Mouse (Mus musculus) heart, embryonic 16.5 days (tissue): ENCODE data around the gene 9930111J21Rik2. TPM values are rescaled to one million over a fixed set of nuclear protein-coding genes. Genes with fewer than 3 reads are reported as not detected.
A peak's percentile ranks its signal among the peaks of the same experiment; 100 is the strongest.
"Not testable (repeated sequence)": the region's sequence is repeated elsewhere in the genome, so short reads cannot be mapped to it uniquely, and the experiment has no call there.

Experiments used
- ATAC-seq: fragments of 200-750 bp; cut with Nextera tagmentation; replicated peaks from 2 replicates; pipeline ENCODE4 v1.8.0; 2017; ENCODE audit warnings: moderate number of reproducible peaks; ENCODE audit not compliant: insufficient read depth, low FRiP score; ENCODE audit errors: extremely low read depth
- H3K27ac ChIP-seq: fragments of 300-500 bp; sonication (generic); 2 replicates; pipeline ENCODE4 v1.5.1; 2014; ENCODE audit warnings: mild to moderate bottlenecking, low read length, control low read depth, moderate library complexity
- H3K27me3 ChIP-seq: fragments of 300-500 bp; sonication (generic); 2 replicates; pipeline ENCODE4 v1.6.1; 2014; ENCODE audit warnings: low read length, mixed read lengths; ENCODE audit not compliant: control insufficient read depth, insufficient read depth
- H3K36me3 ChIP-seq: fragments of 300-500 bp; sonication (generic); 2 replicates; pipeline ENCODE4 v1.6.1; 2014; ENCODE audit not compliant: control insufficient read depth, insufficient read depth
- H3K4me1 ChIP-seq: fragments of 300-500 bp; sonication (generic); 2 replicates; pipeline ENCODE4 v1.6.1; 2014; ENCODE audit warnings: low read length, mixed read lengths; ENCODE audit not compliant: control insufficient read depth, insufficient read depth
- H3K4me2 ChIP-seq: fragments of 300-500 bp; sonication (generic); 2 replicates; pipeline ENCODE4 v1.6.1; 2014; ENCODE audit warnings: low read depth, mild to moderate bottlenecking, control low read depth, low read length
- H3K4me3 ChIP-seq: fragments of 300-500 bp; sonication (generic); 2 replicates; pipeline ENCODE4 v1.5.1; 2014; ENCODE audit warnings: mild to moderate bottlenecking, control low read depth, low read length
- H3K9ac ChIP-seq: fragments of 300-500 bp; sonication (generic); 2 replicates; pipeline ENCODE4 v1.6.1; 2014; ENCODE audit warnings: low read length, control low read depth
- H3K9me3 ChIP-seq: fragments of 300-500 bp; sonication (generic); replicated peaks from 2 replicates; pipeline ENCODE4 v1.6.1; 2016; ENCODE audit warnings: low read length; ENCODE audit not compliant: control insufficient read depth
- WGBS: fragments of 180-500 bp; shearing (Covaris S2); extraction: QIAGEN DNeasy Blood & Tissue Kit; methylation state at CpG from one replicate; pipeline ENCODE4 v1.1.7; 2014; 5-methylcytosine and 5-hydroxymethylcytosine counted together
- polyA plus RNA-seq: library from polyadenylated mRNA; unstranded; fragments of >200 nt; fragmentation: Nextera tagmentation; extraction: Ambion mirVana; gene quantifications from 2 replicates; pipeline ENCODE4 v1.2.1, GENCODE M21; 2015

9930111J21Rik2 gene
- polyA plus RNA-seq: 0.87 and 1.2 TPM in 2 replicates

GRCm38 (mm10) chr11:49051093-49051891, at the start of gene 9930111J21Rik2:
Gene 9930111J21Rik2, minus strand, starts transcription at chr11:49051242.
- H3K4me3 ChIP-seq, H3K27ac ChIP-seq, H3K4me1 ChIP-seq, ATAC-seq, H3K4me2 ChIP-seq, H3K27me3 ChIP-seq, H3K9me3 ChIP-seq, H3K36me3 ChIP-seq, H3K9ac ChIP-seq: not testable (repeated sequence)
- WGBS: 82% methylated on average over 1 of the region's 6 CpGs

GRCm38 (mm10) chr11:49100409-49100808, 49.4 kb upstream of the 9930111J21Rik2 start:
- no peaks in the 10 kb centered on the region for H3K36me3 ChIP-seq
- no peak overlapping the region for H3K9ac ChIP-seq
- no peaks in the 10 kb centered on the region for H3K9me3 ChIP-seq
- no peak overlapping the region for H3K4me2 ChIP-seq
- H3K4me3 ChIP-seq: no peak overlapping the region
- H3K27me3 ChIP-seq: no peaks in the 10 kb centered on the region
- H3K27ac ChIP-seq: no peak overlapping the region
- WGBS: 71% methylated on average over 3 of the region's 3 CpGs
- no peak for ATAC-seq
- no peaks in the 10 kb centered on the region for H3K4me1 ChIP-seq

- Histone ChIP-seq H3K4me1 (no peaks in the 10 kb centered on the region), H3K9ac (no peak overlapping the region), H3K9me3 (no peaks in the 10 kb centered on the region), H3K36me3 (no peaks in the 10 kb centered on the region), H3K4me3 (no peak overlapping the region), H3K4me2 (no peak overlapping the region), H3K27ac (no peak overlapping the region), H3K27me3 (no peaks in the 10 kb centered on the region)
- 79% methylated on average over 4 of the region's 4 CpGs for WGBS
- ATAC-seq: no peak
These were observed 44.3 kb upstream of the 9930111J21Rik2 start for GRCm38 (mm10) chr11:49095367-49095766.

GRCm38 (mm10) chr11:49093861-49094660, 43.0 kb upstream of the 9930111J21Rik2 start:
- H3K4me3 ChIP-seq: no peak overlapping the region
- no peak overlapping the region for H3K4me2 ChIP-seq
- ATAC-seq: no peak
- no peaks in the 10 kb centered on the region for H3K9me3 ChIP-seq
- H3K9ac ChIP-seq: no peak overlapping the region
- no peaks in the 10 kb centered on the region for H3K4me1 ChIP-seq
- 75% methylated on average over 6 of the region's 6 CpGs for WGBS
- H3K27me3 ChIP-seq: no peaks in the 10 kb centered on the region
- no peaks in the 10 kb centered on the region for H3K36me3 ChIP-seq
- peak overlapping the region; percentile 42; the same call in 1 of the 2 replicates for H3K27ac ChIP-seq

GRCm38 (mm10) chr11:49092786-49093185, 41.7 kb upstream of the 9930111J21Rik2 start:
- H3K27ac ChIP-seq: no peak overlapping the region
- H3K9ac ChIP-seq: no peak overlapping the region
- H3K4me1 ChIP-seq: peaks cover 2% of the 10 kb centered on the region; the same call in 1 of the 2 replicates
- no peaks in the 10 kb centered on the region for H3K27me3 ChIP-seq
- no peak overlapping the region for H3K4me2 ChIP-seq
- H3K9me3 ChIP-seq: no peaks in the 10 kb centered on the region
- no peaks in the 10 kb centered on the region for H3K36me3 ChIP-seq
- H3K4me3 ChIP-seq: no peak overlapping the region
- no peak; the same call in 1 of the 2 replicates for ATAC-seq
- WGBS: 62% methylated on average over 2 of the region's 2 CpGs

- Histone ChIP-seq H3K4me1 (peaks cover 2% of the 10 kb centered on the region; the same call in 1 of the 2 replicates), H3K4me2 (no peak overlapping the region), H3K9me3 (no peaks in the 10 kb centered on the region), H3K9ac (no peak overlapping the region), H3K4me3 (no peak overlapping the region), H3K36me3 (no peaks in the 10 kb centered on the region), H3K27ac (no peak overlapping the region), H3K27me3 (no peaks in the 10 kb centered on the region)
- no peak for ATAC-seq
- 93% methylated on average over 1 of the region's 1 CpGs for WGBS
These were observed 41.1 kb upstream of the 9930111J21Rik2 start for GRCm38 (mm10) chr11:49092053-49092586.

- Histone ChIP-seq H3K9me3 (no peaks in the 10 kb centered on the region), H3K9ac (no peak overlapping the region), H3K27ac (no peak overlapping the region), H3K4me2 (no peak overlapping the region), H3K4me1 (peaks cover 2% of the 10 kb centered on the region; the same call in 1 of the 2 replicates), H3K4me3 (no peak overlapping the region), H3K36me3 (no peaks in the 10 kb centered on the region), H3K27me3 (no peaks in the 10 kb centered on the region)
- WGBS: 65% methylated on average over 4 of the region's 4 CpGs
- no peak for ATAC-seq
These were observed 40.1 kb upstream of the 9930111J21Rik2 start for GRCm38 (mm10) chr11:49091171-49091570.

- ATAC-seq: no peak
- Histone ChIP-seq H3K36me3 (no peaks in the 10 kb centered on the region), H3K4me3 (no peak overlapping the region), H3K27me3 (no peaks in the 10 kb centered on the region), H3K4me1 (peaks cover 2% of the 10 kb centered on the region; the same call in 1 of the 2 replicates), H3K27ac (no peak overlapping the region), H3K4me2 (no peak overlapping the region), H3K9me3 (no peaks in the 10 kb centered on the region), H3K9ac (no peak overlapping the region)
- WGBS: 79% methylated on average over 5 of the region's 5 CpGs
These were observed 39.5 kb upstream of the 9930111J21Rik2 start for GRCm38 (mm10) chr11:49090551-49090950.
